Mouse (Mus musculus): Measurements from ENCODE around the gene Traf5.

GRCm38 (mm10) chr1:192105902-192106389 is 13.6 kb upstream of the Traf5 start:
- no peak for TF ChIP-seq POLR2A (IDR thresholded peaks at IDR 0.05; ENCODE audit: low read depth, low read length)
- no peak for TF ChIP-seq CTCF (IDR thresholded peaks at IDR 0.05; ENCODE audit: extremely low read depth, insufficient read depth, insufficient read length, insufficient replicate concordance)

Measured in spleen, adult 2 months (tissue).